Mouse (Mus musculus): ENCODE measurements at regions not wholly inside any gene's neighbourhood (a gene's known extent, or its start where the extent isn't known, plus 50 kb on each side); places are given as distances from the start of the nearest gene placed in this dataset.

- ATAC-seq (replicated peaks; ENCODE audit: low FRiP score, low TSS enrichment, poor library complexity, severe bottlenecking), result no peak
These were observed 57.5 kb upstream of the Sgk1 start for GRCm38 (mm10) chr10:21824418-21825025.

- peak; percentile 61; the same call in 1 of the 2 replicates for ATAC-seq (replicated peaks; ENCODE audit: low FRiP score, low TSS enrichment, poor library complexity, severe bottlenecking)
These were observed 55.0 kb upstream of the Sgk1 start for GRCm38 (mm10) chr10:21826793-21827504.

GRCm38 (mm10) chr10:21827505-21827844 is 54.5 kb upstream of the Sgk1 start:
- ATAC-seq (replicated peaks; ENCODE audit: low FRiP score, low TSS enrichment, poor library complexity, severe bottlenecking), result peak; percentile 27; the same call in 1 of the 2 replicates

- ATAC-seq (replicated peaks; ENCODE audit: low FRiP score, low TSS enrichment, poor library complexity, severe bottlenecking), result no peak
These were observed 53.4 kb upstream of the Sgk1 start for GRCm38 (mm10) chr10:21828432-21829061.

- ATAC-seq (replicated peaks; ENCODE audit: low FRiP score, low TSS enrichment, poor library complexity, severe bottlenecking), result no peak
These were observed 52.8 kb upstream of the Sgk1 start for GRCm38 (mm10) chr10:21829062-21829731.

- 0 out of 2 replicates have a peak, but pooled peaks have one; percentile 17 for ATAC-seq (replicated peaks; ENCODE audit: low FRiP score, low TSS enrichment, poor library complexity, severe bottlenecking)
These were observed 50.8 kb upstream of the Sgk1 start for GRCm38 (mm10) chr10:21831002-21831696.

All from megakaryocyte-erythroid progenitor cell, adult 5-6 weeks (primary cell).